Mouse (Mus musculus) gastrocnemius, adult 8-10 months (tissue): ENCODE measurements around the gene Mxra7. TPM values are rescaled to one million over a fixed set of nuclear protein-coding genes. Genes with fewer than 3 reads are reported as not detected.
"Not testable (repeated sequence)": the region's sequence is repeated elsewhere in the genome, so short reads cannot be mapped to it uniquely, and the experiment has no call there.

Experiments used
- DNase-seq, 2 experiments: peaks; one replicate each; pipeline ENCODE4 v3.0.0; 2022; ENCODE audit warnings: low spot score in 2 of 2
- total RNA-seq, 4 experiments: library from RNA; stranded (reverse); gene quantifications; 2 replicates each; pipeline ENCODE4 v1.2.4; 2022

Gene Mxra7
- total RNA-seq, 4 experiments from 2014 or later: 5.4 to 9.4 (median 8.1) TPM

- no peak for DNase-seq
Measured at GRCm38 (mm10) chr11:116847187-116848085, 19.6 kb upstream of the Mxra7 start.

- no peak for DNase-seq
Measured at GRCm38 (mm10) chr11:116846593-116847181, 18.8 kb upstream of the Mxra7 start.

GRCm38 (mm10) chr11:116843261-116844233, 15.7 kb upstream of the Mxra7 start, which contains the start of the genes Mettl23 and Jmjd6:
Mettl23 (plus strand) TSS chr11:116843278.
Jmjd6 (minus strand) TSS chr11:116843449.
- DNase-seq: peak; percentile 95 to 98

GRCm38 (mm10) chr11:116842531-116843260, 14.8 kb upstream of the Mxra7 start:
- peak; percentile 35 to 44 for DNase-seq

GRCm38 (mm10) chr11:116840748-116841147, 12.9 kb upstream of the Mxra7 start:
- no peak for DNase-seq

GRCm38 (mm10) chr11:116839601-116840000, 11.8 kb upstream of the Mxra7 start:
- no peak for DNase-seq

- peak; percentile 37 to 56 for DNase-seq
Measured at GRCm38 (mm10) chr11:116838936-116839335, 11.1 kb upstream of the Mxra7 start.

- no peak for DNase-seq
Measured at GRCm38 (mm10) chr11:116837441-116837840, 9.6 kb upstream of the Mxra7 start.

- DNase-seq: no peak
Measured at GRCm38 (mm10) chr11:116836283-116836682, 8.4 kb upstream of the Mxra7 start.

- DNase-seq: no peak
Measured at GRCm38 (mm10) chr11:116834954-116835353, 7.1 kb upstream of the Mxra7 start.

GRCm38 (mm10) chr11:116832172-116832685, 4.4 kb upstream of the Mxra7 start:
- no peak for DNase-seq

GRCm38 (mm10) chr11:116826550-116827504, 1.0 kb downstream of the Mxra7 start:
- DNase-seq: no peak

GRCm38 (mm10) chr11:116825230-116825629, 2.6 kb downstream of the Mxra7 start:
- DNase-seq: no peak

- not testable (repeated sequence) for DNase-seq
Measured at GRCm38 (mm10) chr11:116823885-116824284, 4.0 kb downstream of the Mxra7 start.

GRCm38 (mm10) chr11:116823255-116823654, 4.6 kb downstream of the Mxra7 start:
- DNase-seq: no peak

- DNase-seq: no peak
Measured at GRCm38 (mm10) chr11:116822626-116823025, 5.2 kb downstream of the Mxra7 start.

GRCm38 (mm10) chr11:116822215-116822614, 5.6 kb downstream of the Mxra7 start:
- no peak for DNase-seq

GRCm38 (mm10) chr11:116821057-116821940, 6.5 kb downstream of the Mxra7 start:
- DNase-seq: no peak
